Mouse (Mus musculus): Measurements from ENCODE around the gene Gapdh.

Gene Gapdh

DNA sequence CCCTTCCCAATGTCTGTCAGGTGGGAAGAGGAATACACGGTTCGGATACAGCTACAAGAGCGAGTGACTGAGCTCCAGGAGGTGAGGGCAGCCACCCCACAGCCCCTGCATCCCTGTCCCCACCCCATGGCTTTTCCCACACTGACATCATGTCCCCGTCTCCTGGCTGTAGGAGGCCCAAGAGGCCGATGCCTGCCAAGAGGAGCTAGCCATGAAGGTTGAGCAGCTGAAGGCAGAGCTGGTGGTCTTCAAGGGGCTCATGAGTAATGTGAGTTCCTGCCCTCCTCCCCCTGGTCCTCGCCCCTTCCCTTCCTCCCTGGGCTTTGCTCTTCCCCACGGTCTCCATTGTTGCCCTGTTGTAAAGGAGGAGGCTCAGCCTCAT lies 16.7 kb downstream of the Gapdh start:
- no peak for DNase-seq (ENCODE audit: extremely low spot score, low spot score)

DNA sequence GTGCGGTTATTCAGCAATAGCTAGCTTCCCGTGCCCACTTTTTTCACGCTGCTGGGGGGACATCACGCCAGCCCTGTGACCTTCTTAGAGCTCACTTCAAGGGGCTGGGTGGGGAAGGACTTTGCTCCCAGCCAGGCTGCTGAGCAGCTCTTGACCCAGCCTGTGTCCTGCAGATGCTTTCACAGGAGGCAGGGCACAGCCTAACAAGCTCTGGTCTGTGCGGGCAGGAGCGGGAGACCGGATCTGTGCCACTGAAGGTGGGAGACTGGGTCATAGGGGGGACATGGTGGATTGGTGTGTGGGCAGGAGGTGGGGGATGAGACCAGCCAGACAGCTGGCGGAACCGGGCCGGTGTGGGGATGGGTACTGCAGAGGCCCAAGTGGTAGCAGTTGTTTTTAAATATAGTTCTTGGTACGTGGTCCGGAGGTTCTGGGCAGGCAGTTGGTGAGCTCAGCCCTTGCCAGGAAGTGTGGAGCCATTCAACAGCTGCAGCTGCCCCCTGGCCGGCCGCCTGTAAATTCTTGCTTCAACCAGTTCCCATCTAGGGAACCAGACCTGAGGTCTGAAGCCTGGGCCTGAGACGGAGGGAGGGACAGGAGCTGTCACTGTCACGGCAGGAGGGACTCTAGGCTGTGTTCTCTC lies 17.2 kb downstream of the Gapdh start:
- no peak for DNase-seq (ENCODE audit: extremely low spot score, low spot score)

DNA sequence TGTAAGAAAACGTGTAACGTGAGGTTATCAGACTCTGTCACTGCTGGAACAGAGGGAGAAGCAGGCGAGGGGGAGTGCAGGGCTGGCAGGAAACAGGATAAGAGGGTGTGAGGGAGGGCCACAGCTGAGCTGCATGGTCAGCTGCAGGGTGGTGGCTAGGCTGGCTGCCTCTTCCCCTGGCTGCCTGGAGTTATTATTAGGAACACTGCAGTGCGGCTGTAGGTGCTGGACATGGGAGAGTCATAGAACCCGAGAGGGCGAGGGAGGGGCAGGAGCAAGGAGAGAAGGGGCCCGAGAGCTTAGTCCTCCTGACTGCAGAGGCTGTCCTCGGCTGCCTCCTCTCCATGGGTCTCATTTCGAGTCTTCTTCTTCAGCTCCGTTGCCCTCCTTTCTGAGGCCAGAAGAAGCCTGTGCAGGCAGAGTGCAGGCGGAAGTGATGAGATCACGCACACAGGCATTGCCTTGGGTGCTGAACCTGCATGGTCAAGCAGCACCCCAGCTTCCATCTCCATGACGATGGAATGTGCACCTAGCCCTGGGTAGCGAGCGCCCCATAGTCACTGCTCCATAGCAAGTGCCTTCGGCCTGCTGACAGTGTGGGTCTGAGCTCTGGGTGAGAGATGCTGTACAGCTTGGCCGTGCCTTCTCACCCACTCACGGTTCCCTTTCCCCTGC lies 17.9 kb downstream of the Gapdh start:
- no peak for DNase-seq (ENCODE audit: extremely low spot score, low spot score)

DNA sequence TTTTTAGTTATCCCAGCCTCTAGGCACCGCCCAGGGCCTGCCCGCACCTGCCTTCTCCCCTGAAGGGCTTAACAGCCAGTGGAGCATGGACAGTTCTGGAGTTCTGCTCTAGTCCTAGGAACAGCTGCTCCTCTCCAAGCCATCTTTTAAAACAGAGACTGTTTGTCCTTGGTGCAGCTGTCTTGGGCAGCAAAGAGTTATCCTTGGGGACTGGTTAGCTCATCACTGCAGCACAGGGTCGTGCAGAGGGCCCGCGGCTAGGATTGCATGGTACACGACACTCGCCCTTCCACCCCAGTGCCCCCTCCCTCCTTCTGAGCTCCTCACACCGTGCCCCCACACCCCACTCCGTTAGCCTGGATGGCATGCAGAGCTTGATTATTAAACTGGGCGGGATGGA lies 18.9 kb downstream of the Gapdh start:
- no peak for DNase-seq (ENCODE audit: extremely low spot score, low spot score)

DNA sequence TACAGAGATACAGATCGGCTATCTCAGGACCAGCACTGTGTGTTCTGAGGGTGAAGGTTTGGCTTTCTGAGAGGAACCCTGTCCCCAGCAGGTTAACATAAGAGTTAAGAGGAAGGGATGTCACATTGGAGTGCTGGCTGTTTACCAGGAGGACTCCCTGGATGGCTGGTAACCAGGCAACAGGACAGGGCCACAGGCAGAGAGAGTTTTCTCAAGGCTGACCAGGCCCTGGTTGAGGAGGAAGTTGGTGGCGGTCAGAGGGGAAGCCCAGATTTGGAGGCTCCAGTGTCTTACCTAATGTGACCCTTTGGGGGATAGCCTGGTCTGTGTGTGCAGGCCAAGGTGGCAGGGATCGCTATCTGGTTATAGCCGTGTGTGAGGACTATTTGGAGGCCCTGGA lies 19.5 kb downstream of the Gapdh start:
- no peak for DNase-seq (ENCODE audit: extremely low spot score, low spot score)

DNA sequence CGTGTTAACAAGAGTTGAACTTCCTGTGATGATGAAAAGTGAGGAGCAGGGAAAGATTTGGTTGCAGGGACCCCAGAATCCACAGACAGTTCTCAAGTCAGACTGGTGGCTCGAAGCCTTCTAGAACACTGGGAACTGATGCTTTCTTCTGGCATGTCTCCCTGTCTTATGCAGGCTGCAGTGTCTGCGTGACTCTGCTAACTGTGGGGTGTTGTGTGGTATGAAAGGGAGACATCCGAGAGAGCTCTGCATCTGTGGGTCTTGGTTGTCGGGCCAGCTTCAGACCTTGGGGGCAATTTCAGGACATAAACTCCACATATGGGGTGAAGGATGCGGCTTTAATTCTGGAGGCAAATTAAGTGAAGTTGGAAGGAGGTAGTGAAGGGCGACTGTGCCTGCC lies 20.1 kb downstream of the Gapdh start:
- DNase-seq (ENCODE audit: extremely low spot score, low spot score), result no peak

DNA sequence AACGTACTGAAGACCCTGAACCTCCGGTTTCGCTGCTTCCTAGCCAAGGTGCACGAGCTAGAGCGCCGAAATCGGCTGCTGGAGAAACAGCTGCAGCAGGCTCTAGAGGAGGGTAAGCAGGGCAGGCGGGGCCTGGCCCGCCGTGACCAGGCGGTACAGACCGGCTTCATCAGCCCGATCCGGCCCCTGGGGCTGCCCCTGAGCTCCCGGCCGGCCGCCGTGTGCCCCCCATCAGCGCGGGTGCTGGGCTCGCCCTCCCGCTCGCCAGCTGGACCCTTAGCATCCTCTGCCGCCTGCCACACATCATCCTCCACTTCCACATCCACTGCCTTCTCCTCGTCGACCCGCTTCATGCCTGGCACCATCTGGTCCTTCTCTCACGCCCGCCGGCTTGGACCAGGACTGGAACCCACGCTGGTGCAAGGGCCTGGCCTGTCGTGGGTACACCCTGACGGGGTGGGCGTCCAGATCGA lies 20.8 kb downstream of the Gapdh start:
- DNase-seq (ENCODE audit: extremely low spot score, low spot score), result no peak

DNA sequence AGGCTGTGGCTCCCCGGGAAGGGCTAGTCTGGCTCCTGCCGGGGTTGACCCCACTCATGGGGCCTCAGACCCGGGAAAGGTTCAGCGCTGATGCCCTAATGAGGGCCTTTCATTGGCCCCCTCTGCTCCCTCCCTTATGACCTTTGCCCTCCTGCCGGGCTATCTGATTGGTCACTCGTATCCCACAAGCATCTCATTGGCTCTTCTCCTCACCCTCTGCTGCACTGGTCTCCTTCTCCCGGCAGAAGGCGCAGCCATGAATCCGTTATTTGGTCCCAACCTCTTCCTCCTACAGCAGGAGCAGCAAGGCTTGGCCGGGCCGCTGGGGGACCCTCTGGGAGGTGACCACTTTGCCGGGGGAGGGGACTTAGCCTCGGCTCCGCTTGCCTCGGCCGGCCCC lies 21.3 kb downstream of the Gapdh start, which contains the start of gene Iffo1:
Gene Iffo1, plus strand, starts transcription at position 241 of the 400 bp plus-strand sequence.
- peak; percentile 90 for DNase-seq (ENCODE audit: extremely low spot score, low spot score)

DNA sequence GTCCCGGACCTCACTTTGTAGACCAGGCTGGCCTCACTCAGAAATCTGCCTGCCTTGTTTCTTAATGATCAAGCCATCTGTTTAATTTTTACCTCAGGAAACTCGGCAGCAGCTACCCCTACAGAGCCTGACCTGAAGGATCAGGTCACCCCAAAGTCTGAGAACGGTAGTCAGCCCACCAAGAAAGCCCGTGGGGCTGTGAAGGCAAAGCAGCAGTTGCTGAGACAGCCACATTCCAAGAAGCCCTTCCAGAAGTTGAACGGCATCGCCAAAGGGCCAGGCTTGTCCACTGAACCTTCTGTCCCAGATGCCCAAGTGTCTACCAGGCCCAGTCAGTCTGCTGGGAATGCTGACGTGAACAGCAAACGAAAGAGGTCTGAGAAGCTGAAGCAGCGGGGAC lies 22.4 kb downstream of the Gapdh start:
- DNase-seq (ENCODE audit: extremely low spot score, low spot score), result no peak

DNA sequence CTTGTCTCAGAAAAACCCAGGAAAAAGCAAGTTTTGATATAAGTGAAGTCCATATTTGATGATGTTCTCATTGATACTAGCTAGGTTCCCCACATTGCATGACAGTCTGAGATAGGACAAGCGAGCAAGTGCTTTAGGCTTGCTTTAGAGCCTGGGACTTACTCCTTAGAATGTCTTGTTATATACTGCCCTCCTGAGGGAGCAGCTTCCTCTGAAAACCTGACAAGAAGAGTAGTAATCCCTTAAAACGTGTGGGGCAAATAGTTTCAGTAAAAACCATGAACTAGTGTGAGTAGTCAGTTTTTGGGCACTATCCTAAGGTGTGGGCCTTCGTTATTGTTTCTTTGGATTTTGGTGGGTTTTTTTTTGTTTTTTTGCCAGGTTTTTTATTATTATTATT lies 23.1 kb downstream of the Gapdh start:
- no peak for DNase-seq (ENCODE audit: extremely low spot score, low spot score)

DNA sequence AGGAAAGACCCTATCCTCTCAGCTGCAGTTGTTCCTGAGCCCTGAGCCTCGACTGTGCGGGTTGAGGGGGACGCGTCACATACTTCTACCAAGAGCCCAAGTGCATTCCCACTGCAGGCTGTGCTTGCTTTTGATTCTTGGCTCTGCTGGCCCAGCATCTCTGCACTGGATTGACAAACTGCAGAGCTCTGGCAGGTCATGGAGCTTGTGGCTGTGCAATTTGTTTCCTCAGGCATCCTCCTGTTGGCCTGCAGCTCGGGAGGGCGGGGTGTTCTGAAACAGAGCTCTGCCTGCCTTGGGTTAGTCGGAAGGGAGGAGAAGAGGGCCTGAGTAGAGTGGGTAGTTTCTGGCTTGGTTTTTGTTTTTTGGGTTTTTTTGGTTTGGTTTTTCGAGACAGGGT lies 23.8 kb downstream of the Gapdh start:
- no peak for DNase-seq (ENCODE audit: extremely low spot score, low spot score)

DNA sequence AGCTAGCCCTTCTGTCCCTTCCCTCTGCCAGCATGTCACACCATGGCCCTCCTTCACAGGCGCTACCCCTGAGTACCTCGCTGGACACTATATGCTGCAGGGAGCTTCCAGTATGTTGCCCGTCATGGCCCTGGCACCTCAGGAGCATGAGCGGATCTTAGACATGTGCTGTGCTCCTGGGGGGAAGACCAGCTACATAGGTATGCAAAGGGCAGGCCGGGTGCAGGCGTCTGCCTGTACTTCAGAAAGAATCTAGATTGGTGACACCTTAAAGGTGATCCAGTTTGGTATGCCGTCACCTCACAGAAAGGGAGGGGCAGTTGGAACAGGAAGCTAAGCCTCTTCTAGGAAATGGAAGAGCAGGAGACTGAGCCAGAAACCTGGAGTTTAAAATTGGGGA lies 26.5 kb downstream of the Gapdh start:
- DNase-seq (ENCODE audit: extremely low spot score, low spot score), result no peak

DNA sequence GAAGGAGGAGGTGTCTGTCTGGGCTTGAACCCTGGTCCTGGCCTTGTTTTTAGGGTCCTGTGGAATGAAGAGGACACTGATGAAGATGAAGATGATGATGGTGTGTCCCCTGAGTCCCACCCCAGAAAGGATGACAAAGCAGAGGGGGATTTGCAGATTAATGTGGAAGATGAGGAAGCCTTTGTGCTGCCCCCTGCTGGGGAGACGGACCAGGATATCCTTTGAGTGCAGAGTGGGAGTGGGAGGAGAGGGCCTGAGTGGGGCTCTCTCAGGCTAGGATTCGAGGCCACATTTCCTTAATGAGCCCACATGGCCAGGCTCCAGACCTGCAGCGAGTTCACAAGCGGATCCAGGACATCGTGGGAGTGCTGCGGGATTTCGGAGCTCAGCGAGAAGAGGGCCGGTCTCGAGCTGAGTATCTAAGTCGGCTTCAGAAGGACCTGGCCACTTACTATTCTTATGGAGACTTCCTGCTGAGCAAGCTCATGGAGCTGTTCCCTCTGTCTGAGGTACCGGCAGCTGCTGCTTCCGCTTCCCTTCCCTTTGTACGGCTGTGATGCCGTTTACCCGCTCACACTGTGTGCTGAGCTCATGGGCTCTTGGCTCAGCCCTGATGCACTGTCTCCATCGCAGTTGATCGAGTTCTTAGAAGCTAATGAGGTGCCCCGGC lies 29.1 kb downstream of the Gapdh start:
- DNase-seq (ENCODE audit: extremely low spot score, low spot score), result peak; percentile 50

DNA sequence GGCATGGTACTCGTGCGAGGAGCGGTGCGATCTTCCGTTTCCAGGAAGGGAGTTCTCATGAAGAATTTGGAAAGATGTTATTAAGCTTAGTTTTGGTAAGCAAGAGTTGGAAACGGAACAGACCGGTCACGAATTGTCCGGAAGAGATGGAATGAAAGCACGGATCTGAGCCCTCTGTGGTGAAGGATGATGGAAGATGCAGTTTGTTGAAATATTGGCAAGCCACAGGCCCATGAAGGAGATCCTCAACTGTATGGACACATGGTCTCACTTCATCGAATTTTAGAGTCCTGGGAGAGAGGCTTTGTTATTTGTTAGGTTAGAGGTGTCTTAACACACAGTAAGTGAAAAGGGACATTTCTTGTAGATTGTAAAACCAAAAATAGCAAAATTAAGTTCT lies 33.8 kb downstream of the Gapdh start:
- no peak for DNase-seq (ENCODE audit: extremely low spot score, low spot score)

DNA sequence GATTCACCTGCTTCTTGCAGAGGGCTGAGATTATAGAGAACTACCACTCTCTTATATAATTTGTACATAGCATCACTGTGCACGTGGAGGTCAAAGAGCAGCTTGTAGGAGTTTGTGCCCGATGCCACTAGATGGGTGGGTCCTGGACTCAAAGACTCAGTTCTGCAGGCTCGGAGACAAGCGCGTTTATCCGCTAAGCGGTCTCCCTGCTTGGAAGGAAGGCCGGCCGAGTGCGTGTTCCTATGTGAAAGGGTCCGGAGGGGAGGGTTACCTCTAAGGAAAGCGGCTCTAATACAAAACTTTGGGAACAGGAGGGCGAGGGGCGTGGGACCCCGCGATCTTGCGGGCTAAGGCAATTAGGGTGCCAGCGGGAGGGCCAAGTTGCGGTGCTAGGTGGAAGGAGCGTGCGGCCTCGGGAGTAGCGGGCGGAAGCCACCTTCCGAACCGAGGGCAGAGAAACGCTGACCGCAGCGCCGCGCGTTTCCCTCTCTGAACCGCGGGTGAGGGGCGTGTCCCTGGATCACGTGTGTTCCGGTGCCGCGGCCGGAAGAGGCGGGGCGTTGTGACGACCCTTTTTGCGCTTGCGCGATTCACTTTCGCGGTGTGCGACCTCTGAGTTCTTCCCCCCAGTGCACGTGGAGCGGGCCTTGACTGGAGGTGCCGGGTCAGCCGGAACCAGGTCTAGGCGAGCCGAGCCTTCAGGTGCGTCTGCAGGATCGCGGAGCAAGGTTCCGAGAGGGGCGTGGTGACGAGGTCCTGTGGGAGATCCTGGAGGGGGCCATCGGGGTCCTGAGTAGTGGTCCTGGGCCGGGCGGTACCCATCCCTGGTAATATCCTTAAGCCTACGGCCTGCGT lies 34.7 kb downstream of the Gapdh start, which contains the start of gene Nop2:
Gene Nop2, plus strand, starts transcription at position 608 of the 855 bp plus-strand sequence.
- peak; percentile 98 for DNase-seq (ENCODE audit: extremely low spot score, low spot score)

DNA sequence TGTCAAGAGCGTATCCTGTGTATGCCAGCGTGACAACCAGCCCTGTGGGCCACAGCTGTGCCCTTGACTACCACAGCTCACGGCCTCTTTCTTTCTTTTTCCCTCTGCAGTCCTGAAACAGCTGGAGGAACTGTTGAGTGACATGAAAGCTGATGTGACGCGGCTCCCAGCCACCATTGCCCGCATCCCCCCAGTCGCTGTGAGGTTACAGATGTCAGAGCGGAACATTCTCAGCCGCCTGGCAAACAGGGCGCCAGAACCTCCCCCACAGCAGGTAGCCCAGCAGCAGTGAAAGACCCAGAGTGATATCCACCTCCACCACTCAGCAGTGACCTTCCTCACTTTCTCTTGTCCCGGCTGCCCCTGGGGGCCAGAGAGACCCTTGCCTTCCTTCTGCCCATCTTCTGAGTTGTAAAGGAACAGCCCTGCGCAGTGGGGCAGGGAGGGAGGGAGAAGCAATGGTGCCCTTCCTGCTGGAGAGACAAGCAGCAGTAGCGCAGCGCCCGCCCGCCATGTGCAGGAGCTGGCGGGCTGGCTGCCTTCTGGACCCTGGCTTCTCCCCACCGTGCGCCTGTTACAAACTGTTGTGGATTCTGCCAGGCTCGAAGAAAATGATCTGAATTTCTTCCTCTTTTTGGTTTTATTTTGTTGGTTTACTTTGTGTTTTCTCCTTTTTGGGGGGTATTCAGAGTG lies 36.4 kb downstream of the Gapdh start:
- DNase-seq (ENCODE audit: extremely low spot score, low spot score), result no peak

DNA sequence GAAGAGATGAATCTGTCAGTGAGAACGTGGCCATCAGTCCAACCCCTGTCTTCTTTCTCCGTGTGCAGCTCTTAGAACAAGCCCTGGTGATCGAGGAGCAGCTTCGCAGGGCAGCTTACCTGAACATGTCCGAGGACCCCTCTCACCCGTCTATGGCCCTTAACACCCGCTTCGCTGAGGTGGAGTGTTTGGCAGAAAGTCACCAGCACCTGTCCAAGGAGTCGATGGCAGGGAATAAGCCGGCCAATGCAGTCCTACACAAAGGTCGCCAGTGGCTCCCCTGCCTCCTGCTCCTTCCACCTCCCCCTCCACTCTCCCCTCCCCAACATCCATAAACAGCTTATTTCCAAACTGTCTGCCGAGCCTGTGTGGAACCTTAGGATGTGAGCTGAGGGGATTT lies 37.5 kb downstream of the Gapdh start:
- DNase-seq (ENCODE audit: extremely low spot score, low spot score), result no peak

DNA sequence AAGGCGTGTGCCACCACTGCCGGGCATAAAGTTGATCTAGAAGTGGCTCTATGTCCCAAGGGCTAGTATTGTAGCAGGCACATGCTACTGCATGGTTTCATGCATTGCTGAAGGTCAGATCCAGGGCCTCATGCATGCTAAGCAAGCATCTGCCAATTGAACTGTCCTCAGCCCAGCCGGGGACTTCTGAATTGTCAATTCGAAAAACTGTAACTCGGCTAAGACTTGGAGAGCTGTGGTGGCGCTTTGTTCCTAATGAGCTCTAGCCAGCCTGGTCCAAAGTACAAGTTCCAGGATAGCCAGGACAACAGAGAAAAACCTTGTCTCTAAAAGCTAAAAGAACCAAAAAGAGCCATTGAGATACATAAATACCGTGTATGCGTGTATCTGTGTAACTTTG lies 46.9 kb downstream of the Gapdh start:
- DNase-seq (ENCODE audit: extremely low spot score, low spot score), result no peak

DNA sequence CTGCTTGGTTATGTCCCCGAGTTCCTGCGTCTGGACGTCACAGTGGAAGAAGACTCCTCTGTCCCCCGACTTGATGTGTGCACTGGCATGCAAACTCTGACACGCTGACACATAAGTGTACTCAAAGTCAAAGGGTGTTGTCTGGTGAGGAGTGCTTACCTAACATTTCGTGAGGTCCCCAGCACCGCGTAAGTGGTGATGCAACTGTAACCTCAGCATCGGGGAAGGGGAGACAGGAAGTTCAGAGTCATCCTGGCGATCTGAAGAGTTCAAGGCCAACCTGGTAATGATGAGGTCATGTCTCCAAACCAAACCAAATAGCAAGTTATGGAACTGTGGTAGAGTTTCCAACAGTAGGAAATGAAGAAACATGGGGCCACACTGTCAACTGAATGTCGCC lies 53.7 kb downstream of the Gapdh start:
- DNase-seq (ENCODE audit: extremely low spot score, low spot score), result no peak

All from neural tube, embryonic 10.5 days (tissue).